Mouse (Mus musculus): ENCODE results near the gene Psme2b.
"Not testable (repeated sequence)": the region's sequence is repeated elsewhere in the genome, so short reads cannot be mapped to it uniquely, and the experiment has no call there.

Psme2b gene

DNA sequence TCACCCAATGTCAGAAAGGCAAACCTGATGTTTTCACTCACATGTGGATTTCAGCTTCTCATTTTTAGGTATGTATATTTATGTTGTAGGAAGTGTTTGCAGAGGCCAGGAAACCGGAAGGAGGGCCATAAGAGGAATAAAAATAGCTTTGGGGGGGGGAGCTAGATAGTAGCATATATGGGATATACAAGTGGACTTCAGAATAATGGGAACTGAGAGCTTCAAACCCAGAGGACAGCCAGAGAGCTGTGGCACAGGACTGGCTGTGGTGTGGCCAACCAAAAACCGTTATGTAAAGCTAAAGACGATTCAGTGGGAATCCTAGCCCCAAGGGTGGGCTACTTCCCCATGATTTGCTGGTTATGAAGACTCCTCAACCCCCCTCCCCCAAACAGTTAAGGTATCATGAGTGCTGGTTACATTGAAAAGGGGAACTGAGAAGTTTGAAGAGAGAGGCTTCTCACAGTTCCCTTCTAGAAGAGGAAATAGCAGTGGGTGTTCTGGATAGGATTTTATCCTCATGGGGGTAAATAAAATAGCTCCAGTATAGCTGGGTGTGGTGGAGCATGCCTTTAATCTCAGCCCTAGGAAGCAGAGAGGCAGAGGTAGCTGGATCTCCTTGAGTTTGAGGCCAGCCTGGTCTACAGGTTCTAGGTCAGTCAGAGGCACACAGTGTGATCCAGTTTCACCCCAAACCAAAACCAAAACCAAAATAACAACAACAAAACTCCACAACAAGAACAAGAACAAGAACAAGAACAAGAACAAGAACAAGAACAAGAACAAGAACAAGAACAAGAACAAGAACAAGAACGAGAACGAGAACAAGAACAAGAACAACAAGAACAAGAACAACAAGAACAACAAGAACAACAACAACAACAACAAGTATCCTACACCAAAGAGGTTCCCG is 45.1 kb downstream of the Psme2b start:
- not testable (repeated sequence) for DNase-seq

DNA sequence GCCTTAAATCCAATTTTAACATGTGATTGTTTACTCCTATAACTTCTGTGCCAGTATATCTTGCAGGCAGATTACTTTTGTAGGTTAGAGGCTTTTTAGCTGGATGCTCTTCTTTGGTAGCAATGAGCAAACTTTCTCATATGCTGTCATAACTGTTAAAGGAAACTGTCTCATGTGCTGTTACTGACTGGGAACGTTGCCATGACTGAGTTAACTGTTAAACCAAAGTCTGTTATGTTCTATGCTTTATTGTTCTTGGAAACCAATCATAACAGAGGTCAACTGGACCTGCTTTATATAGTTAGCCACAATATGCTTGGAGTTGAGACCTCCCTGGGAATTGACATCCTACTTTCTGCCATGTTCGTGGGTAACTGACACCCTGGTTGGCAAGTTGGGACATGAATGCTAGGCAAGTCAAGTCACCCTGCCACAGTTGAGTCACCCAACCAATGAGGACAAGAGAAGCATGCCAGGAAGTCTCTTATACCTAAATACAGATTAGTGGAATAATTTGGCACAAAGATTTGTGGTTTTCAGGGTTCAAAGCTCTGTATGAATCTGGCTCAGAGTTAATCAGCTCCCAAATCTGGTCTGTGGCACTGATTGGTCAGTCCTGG is 47.1 kb downstream of the Psme2b start:
- no peak for DNase-seq
